14 mouse cellular contexts compared by ENCODE assay signal in the genomic region with DNA sequence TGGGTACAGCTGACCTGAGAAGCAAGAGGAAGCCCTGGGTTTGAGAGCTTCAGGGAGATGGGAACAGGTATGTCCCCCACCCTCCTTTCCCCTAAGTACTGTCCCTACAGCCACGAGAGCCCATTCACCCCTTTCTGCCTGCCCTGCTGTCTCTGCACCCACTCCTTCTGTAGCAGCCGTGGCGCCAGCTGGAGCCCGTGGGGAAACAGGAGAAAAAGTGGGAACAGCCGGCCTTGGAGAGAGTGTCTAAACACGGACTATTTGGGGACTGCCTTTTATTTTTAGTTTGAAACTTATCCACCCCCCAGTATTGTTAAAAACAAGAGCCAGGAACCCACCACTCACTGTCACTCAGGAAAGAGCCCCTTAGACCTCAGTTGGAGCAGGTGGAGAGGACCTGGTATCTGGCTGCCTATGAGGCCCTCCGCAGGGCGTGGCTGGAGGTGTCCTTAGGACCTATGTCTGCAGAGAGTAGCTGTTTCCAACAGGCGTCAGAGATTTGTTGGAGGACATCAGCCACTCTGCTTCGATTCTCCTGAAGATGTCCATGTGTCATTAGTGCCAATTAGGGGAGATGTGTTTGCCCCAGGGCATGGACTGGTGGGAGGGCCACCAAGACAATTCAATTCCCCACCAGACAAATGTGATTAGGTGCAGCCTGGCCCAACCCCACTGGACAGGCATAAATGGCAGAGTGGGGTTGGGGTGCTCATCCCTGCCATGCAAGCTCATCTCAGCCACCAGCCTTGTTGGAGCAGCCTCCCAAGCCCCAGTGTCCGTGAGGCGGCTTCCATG. TPM values are rescaled to one million over a fixed set of nuclear protein-coding genes. Genes with fewer than 3 reads are reported as not detected.
DNase-seq lines count a peak whose midpoint lies in the region; TF ChIP-seq lines count a peak whose summit lies in the region.
"Had no signal": no experiment of that assay in that cellular context is flagged by ENCODE, and none has a peak within 500 bp of the region (broad histone marks: within the 10 kb centered on the region; RNA-seq: fewer than 3 reads in every experiment).

A gene (plus strand): TSS at position 438 of the 795 bp plus-strand sequence.

- no peak for TF ChIP-seq POLR2A in kidney, adult 2 months (IDR thresholded peaks at IDR 0.05; ENCODE audit: low read depth, low read length)

- TF ChIP-seq CTCF in kidney, adult 2 months (conservative IDR thresholded peaks at IDR 0.05; ENCODE audit: insufficient read depth, insufficient read length, low read depth, low read length): no peak

- no peak within 1 kb of the TSS for H3K4me3 ChIP-seq in kidney, adult 2 months (ENCODE audit: insufficient read depth, low read depth, low read length)

- no peak within 1 kb of the TSS for H3K27ac ChIP-seq in kidney, adult 2 months (ENCODE audit: insufficient read depth, low read depth, low read length)
- H3K27ac ChIP-seq: liver, embryonic 14.5 days had no signal

- WGBS in kidney, adult 2 months: 85% methylated on average over 12 of the region's 12 CpGs

- no peaks in the 10 kb centered on the region for H3K36me3 ChIP-seq in kidney, adult 2 months (ENCODE audit: control insufficient read depth, insufficient read depth, low read length)

- H3K4me1 ChIP-seq in kidney, adult 2 months (ENCODE audit: control insufficient read depth, insufficient read depth, low read length): no peaks in the 10 kb centered on the region

- H3K27me3 ChIP-seq in kidney, adult 2 months (replicated peaks; ENCODE audit: control insufficient read depth, insufficient read depth, low read length): no peaks in the 10 kb centered on the region

- no peak for DNase-seq in kidney, adult 2 months
- DNase-seq in kidney, adult 11 months: no peak
- peak; percentile 19 to 31 for DNase-seq in adrenal gland, postnatal 36 days
- peak; percentile 70 to 85 for DNase-seq in layer of hippocampus, postnatal 14 days (ENCODE audit: low spot score in 2 of 2)
- DNase-seq in right cerebral cortex, postnatal 14 days: peak; percentile 77
- no peak for DNase-seq in gastrocnemius, postnatal 25 days
- no peak for DNase-seq in cerebellum, postnatal 36 days
- DNase-seq in gastrocnemius, adult 18-20 months (ENCODE audit: low spot score): no peak
- DNase-seq: heart, postnatal 4 days; kidney, adult 9 months; thymus, postnatal 36 days had no signal

RNA-seq across cellular contexts. Expression of the gene that starts here (rescaled TPM):
- polyA plus RNA-seq in kidney, adult 2 months (2012; rRNA removed): 3.1 and 10.1 TPM in 2 replicates
- 100 to 1,000 TPM; 276 to 331 TPM for total RNA-seq in adrenal gland, postnatal 36 days (2021)
- under 1 TPM; 0.48 to 0.91 TPM for total RNA-seq in layer of hippocampus, postnatal 14 days (2021)
- total RNA-seq in gastrocnemius, postnatal 25 days (2021): not detected
- total RNA-seq in gastrocnemius, adult 18-20 months (2021): not detected
- total RNA-seq: common myeloid progenitor, adult 5-6 weeks had no signal
- polyA plus RNA-seq: liver, embryonic 14.5 days; Patski had no signal

Comparison
In these comparisons a context has a peak if more than half of its experiments do, and no peak if none do; other contexts are left out.
1. RNA of the gene that starts here (total RNA-seq): 276 to 331 TPM in adrenal gland, postnatal 36 days; 0.48 to 0.91 TPM in layer of hippocampus, postnatal 14 days, not detected in gastrocnemius, postnatal 25 days and not detected in gastrocnemius, adult 18-20 months; every median in the first group is over 100 times any median in the second.
2. Peak in DNase-seq in layer of hippocampus, postnatal 14 days; RNA of the gene not detected or under 1 TPM.
3. DNase-seq: peak in adrenal gland, postnatal 36 days (2 of 2) and right cerebral cortex, postnatal 14 days (single experiment); none in kidney, adult 2 months (single experiment), kidney, adult 11 months (single experiment), gastrocnemius, postnatal 25 days (single experiment), cerebellum, postnatal 36 days (0 of 2) and gastrocnemius, adult 18-20 months (single experiment).